Mouse (Mus musculus) A20 (cell line): ENCODE data around the gene Bckdhb.
A peak's percentile ranks its signal among the peaks of the same experiment; 100 is the strongest.

Experiments
- DNase-seq: peaks from one replicate; pipeline ENCODE4 v3.0.0-alpha.2; 2011; ENCODE audit warnings: low read depth, low spot score

The Bckdhb gene

DNA sequence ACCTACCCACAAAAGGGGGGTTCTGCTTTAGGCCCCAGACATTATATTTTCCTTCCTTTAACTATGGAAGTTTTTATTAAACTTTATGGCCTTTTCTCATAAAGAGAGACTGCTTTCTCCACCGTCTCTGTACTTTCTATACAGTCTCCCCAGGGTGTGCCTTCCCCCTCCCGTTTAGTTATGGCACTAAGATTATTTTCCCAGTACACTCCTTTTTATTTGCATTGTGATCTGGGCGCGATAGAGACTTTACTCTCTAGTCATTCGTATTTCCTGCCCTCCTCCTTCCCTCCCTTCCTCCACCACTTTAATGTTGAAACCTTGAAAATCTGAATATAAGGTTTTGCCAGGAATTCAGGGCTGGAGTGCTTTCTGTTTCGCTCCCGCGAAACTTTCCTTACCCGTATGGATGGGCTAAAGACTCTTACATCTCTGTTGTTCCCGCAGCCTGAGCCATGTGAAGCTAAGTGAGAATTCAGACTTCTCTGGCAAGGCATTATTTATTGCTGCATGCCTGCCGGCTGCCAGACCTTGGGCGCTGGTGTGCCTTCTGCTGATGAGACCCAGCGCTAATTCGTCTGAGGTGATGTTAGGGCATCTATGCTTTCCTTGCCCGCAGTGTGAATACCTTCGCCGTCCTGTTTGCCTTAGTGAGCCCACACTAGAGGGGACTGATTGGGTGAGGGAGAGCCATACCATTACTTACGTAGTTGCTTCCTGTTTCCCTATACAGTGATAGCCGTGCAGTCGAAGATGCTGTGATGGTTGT is 182.3 kb downstream of the Bckdhb start:
- no peak for DNase-seq

DNA sequence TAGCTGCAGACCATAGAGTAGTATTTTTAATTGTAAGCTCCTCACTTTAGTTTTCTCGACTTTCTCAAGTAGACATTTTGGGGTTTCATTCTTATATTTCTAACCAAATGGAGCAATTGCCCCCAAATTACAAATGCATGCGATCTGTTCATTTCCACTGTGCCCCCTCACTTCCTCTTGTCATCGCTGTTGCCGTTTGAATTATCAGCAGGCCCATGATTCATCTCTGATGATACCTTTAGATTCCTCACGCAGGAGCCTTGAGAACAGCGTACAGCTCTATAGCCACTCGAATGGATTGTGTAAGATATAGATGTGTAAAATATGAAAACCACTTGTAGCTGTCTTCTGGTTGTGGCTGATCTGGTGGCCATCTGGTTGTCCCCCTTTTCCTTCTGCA is 183.6 kb downstream of the Bckdhb start:
- no peak for DNase-seq

DNA sequence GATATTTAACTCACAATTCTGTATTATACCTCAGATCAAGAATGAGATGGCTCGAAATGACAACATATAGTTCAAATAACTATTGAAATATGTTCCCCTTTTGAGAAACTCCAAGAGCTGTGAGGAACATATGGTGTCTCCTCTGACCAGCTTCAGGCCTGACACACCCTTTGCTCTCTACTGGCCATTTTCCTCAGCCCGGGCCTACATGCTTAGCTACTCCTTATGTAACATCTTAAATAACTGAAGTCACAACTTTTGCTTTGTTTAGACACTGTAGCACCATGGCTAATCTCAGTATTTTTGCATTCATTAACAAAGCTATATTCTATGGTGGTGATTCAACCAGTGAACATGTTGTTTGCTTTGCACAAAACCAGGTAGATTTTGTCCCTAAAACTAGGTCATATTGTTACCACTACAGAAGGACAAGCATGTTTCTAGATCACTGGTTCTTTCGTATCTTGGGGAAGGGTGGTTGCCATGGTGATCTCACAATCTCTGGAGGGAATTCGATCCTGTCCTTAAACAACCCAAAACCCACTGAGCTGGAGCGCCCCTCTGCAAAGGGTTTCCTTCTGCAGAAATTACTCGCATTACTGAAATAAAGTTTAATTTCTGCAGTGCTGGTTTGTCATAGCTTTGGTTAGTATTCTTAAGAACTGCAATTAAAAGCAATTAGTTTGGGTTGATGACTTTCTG is 185.0 kb downstream of the Bckdhb start:
- no peak for DNase-seq

DNA sequence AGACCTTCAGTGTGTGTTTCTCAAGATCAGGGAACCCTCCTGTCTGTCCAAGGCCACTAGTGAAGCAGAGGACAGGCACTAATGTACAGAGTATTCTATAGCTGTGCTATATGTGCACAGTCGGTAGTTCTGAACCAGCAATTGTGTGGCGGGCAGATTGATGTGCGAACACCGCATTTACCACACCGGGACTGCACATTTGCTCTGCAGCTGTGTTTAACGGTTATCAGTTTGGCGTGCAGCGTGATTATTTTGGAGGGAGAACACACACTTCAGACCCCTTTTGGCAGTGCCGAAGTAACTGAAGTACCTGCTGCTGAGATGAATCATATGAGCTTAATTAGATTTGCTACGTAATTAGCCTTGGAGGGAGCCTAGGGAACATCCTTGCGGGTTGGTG is 185.7 kb downstream of the Bckdhb start:
- no peak for DNase-seq

DNA sequence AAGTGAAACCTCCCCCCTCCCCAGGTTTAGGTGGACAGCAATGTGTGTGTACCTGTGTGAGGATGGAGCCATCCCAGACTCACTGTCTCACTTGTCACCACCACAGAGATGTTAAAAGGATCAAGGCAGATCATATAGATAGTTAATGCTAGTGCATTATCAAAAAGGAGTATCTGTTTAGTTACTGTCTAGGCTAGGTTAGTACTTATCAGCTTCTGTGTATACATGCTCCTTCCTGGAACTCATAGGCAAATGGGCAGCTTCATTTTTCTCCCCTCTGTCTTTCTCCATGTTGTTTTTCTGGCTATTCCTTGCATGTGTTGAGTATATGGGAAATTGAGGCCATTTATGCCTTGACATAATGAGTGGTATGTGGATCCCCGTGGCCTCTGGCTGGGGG is 187.4 kb downstream of the Bckdhb start:
- DNase-seq, result no peak

DNA sequence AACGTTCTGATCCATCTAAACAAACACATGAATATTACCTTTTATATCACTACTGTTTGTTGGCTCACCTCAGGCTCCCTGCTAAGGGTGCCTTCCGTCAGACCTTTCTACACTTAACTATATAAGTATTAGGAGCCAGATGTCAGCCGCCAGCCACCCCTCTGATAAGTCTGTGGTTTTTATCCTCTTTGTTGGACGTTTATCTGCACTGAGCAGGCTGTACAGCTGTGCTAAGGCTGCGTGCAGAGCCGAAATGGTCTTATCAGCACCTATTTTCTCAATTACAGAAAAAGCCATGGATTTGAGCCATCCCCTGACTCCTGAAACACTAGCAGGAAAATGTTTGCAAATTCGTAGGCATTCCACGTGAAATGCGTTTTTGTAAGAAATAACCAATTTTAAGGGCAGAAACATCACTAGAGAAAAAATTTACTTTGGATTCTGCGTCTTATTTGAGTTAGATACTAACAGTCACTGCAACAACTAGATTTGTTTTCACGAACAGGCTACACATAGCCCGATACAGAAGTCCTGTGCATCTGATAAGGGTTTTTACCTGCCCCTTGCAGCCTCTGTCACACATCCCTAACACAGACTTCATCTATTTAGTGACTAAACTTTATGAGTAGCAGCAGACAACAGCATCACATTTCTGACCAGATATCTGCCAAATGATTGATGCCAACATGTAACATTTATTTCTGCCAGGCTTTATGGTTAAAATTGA is 188.1 kb downstream of the Bckdhb start:
- DNase-seq, result no peak

DNA sequence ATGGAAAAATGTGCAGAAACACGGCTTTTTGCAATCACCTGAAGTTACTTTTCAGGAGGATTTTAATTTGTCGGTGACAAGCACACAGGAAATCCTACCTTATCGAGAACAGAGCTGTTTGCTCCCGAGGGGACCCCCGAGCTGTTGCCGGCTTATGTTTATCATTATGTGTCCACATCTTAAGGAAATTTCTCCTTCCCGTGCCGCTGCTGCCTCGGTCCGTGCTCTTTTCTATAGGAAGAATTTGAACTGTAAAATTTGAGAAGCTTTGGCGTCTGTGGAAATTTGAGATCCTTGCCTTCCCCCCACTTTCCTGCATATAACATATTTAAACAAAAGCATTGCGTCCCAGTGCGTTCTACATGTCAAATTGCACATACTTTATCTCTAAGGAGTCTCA is 189.3 kb downstream of the Bckdhb start:
- no peak for DNase-seq

DNA sequence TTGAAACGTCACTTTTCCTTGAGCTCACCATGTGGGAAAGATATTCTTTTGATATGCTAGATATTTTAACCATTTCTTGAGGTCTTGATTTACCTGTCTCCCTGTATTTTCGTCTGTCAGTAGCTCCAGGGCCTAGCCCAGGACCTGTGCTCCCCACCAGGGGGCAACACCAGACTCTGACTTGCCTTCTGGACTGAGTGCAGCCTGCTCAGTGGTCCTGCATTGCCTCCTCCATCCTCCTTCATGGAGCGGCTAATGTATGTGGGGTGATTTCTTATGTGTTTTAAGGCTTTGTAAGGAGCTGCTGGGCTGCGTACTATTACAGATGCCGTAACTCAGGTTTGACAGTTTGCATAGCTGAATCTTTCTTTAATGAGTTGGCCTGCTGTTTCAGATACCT is 192.4 kb downstream of the Bckdhb start:
- peak; percentile 22 for DNase-seq

DNA sequence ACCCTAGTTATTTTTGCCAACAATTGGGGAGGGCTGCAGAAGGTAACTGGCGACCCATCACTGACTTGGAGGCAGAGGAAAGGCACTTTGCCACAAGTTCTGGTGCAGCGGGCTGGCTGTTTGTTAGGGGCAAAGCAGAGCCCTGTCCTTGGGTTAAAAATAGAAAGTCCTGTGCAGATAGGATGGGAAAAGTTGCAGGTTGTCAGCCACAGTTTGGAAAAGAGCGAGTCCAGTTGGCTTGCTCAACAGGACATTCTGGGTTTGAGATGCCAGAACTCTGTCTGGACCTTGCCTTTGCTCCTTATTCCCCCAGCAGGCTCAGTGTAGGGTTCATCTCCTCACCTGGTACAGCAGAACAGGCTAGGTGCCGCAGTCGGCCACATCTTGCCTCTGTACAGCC is 200.1 kb downstream of the Bckdhb start:
- no peak for DNase-seq

DNA sequence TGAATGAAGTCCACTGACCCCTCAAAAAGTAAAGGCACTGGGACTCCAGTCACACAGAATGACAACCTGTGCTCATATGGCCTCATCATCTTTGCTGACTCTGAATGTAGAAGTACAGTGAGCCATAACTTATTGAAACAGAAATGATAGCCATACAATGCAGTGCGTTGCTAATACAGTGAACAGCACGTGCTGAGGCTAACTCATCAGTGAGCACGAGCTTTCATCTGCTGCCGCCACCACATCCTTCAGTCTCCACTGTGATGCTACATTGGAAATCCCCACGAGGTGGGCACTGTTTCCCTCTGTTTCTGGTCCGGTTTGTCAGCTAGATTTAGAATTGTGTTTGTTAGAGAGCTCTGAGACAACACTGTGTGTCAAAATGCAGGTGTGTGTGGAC is 205.4 kb downstream of the Bckdhb start:
- no peak for DNase-seq

DNA sequence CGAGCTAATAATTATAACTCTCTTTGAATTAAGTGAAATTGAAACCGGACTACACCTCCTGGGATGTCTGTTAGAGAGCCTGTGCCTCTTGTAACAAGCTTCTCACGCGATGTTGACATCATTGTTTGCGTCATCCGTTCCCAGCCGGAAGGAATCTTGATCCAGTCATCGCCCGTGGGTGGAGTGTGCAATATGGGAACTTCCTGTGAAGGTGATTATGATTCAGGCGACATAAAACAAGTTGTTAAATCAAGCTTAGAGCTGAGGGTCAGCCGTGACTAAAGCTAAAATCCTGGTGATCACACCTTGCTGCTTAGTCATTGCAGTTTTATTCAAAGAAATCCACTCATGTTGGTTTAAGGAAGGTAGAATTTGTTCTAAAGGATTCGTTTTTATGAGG is 210.1 kb downstream of the Bckdhb start:
- no peak for DNase-seq

DNA sequence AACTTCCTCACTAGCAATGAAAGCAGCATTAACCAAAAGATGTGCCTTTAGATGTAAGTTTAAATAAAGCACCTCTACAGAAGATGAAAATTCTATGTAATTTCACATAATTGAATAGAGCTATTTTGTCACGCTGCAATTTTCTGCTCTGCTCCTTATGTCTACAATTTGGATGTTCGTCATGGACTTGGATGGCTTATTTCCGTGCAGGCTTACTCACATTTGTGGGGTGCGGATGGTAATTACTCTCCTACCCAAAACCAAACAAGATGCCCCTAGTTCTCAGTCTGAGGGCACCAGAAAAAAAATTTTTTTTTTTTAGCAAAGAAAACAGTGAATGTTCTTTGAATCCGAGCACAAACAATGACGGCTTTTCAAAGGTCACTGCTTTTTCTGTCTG is 212.2 kb downstream of the Bckdhb start:
- DNase-seq, result no peak

DNA sequence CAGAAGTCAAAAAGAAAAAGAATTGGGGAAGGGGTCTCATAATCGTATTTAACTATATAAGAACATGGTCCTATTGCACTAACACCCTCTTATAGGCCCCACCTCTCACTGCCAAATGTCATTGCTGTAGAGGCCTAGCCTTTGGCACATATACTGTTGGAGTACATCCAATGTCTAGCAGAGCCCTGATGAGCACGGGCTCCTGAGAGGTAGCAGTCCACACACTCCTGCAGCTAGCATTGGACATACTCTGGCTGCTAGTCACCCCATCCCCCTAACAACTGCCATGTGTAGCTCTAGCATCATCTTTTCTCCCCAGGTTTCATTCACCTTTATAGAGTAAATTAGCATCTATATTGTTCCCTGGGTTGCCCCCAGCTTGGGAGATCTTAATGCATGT is 223.2 kb downstream of the Bckdhb start:
- no peak for DNase-seq
